Mouse (Mus musculus) left cerebral cortex, postnatal 36 days (tissue): ENCODE measurements around the gene 4930579F01Rik. TPM values are rescaled to one million over a fixed set of nuclear protein-coding genes. Genes with fewer than 3 reads are reported as not detected.
A peak's percentile ranks its signal among the peaks of the same experiment; 100 is the strongest.
"Not testable (repeated sequence)": the region's sequence is repeated elsewhere in the genome, so short reads cannot be mapped to it uniquely, and the experiment has no call there.

ENCODE experiments used
- DNase-seq, 2 experiments: peaks; one replicate each; pipeline ENCODE4 v3.0.0; 2021 to 2022; ENCODE audit warnings: low spot score in 2 of 2, mixed read lengths in 1 of 2
- intact Hi-C: fragments of 180-260 bp; cut with DNase I; formaldehyde crosslinking; loops from one replicate; pipeline ENCODE4 v1.15.1; 2025
- total RNA-seq, 2 experiments: library from RNA; stranded (reverse); gene quantifications; 2 replicates each; pipeline ENCODE4 v1.2.3; 2021

4930579F01Rik gene
- total RNA-seq, 2 experiments from 2014 or later = not detected

DNA sequence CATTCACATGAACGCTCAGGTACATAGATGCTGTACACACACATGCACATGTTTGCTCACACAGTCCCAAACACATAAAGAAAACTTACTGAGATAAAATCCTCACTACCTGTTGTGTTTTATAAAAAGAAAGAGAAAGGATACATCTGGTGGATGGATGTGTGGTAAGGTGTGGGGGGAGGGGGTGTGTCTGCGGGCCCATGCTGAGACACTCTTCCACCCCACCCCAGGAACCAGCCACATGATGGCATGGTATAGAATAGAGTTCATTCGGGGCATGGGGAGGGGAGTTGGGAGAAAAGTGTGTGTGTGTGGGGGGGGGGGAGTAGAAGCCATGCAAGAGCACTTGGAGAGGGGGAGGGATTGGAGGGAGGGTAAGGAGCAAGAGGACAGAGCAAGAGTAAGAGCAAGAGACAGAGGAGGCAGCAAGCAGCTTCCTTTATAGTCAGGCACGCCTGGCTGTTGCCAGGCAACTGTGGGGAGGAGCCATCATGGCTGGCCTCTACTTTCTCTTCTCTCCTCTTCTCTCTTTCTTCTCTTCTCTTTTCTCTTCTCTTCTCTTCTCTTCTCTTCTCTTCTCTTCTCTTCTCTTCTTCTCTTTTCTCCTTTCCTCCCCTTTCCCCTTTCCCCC lies 31.0 kb downstream of the 4930579F01Rik start:
- intact Hi-C loops = no loop called here
- no peak for DNase-seq

DNA sequence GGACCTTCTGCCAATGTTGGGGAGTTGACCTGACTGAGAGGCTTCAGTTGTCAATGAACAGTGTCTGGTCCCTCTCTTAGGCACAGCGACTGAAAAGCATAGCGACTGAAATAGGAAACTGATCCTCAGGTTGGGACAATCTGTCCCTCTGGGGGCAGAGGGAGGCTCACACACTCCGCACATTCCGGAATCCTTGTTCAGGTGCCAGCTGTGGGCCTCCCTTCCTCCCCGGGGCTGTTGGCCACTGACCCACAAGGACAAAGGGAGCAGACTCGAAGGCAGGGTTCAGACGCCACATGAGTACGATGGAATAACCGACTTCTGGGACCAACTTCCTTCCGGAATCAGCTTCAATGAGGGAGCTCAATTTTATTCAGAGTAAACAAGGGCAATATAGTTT lies 32.0 kb downstream of the 4930579F01Rik start:
- DNase-seq = no peak
- intact Hi-C loops = no loop called here

DNA sequence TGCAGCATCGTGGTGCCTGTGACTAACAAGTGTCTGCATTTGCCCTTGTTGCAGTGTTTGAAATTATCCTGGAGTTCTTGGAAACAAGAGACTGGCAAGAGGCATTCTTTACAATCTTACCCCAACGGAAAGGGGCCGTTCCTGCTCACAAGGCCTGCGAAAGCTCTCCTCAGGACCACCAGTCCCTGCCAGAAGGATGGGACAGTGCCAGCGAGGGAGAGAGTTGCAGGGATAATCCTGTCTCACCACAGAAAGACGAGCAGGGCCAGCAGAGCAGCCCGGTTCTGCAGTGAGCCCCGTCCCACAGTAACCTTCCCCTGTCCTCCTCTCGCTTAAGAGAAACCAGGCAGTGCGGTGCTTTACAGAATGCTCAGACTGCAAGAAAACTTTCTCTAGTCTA lies 37.0 kb downstream of the 4930579F01Rik start:
- no peak for DNase-seq

DNA sequence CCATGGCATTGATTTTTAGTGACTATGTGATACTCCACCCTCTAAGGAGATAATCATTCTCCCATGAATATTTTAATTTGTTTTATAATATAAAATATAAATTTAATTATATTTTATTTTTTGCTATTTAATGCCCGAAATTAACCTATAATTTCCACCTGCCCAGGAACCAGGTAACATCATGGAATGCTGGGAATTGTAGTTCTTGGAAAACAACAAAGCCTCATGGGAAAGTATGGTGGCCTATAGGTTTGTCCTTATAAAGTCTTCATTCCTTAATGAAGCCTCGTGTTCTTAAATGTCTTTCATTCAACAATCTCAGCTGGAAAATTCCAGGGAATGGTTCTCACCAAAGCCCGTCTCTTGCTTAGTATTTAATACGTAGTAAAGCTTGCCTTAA lies 38.6 kb downstream of the 4930579F01Rik start:
- intact Hi-C loops = no loop called here
- no peak for DNase-seq

More for the DNA sequence above, 37.0 kb downstream of the 4930579F01Rik start:
- intact Hi-C loops = no loop called here

DNA sequence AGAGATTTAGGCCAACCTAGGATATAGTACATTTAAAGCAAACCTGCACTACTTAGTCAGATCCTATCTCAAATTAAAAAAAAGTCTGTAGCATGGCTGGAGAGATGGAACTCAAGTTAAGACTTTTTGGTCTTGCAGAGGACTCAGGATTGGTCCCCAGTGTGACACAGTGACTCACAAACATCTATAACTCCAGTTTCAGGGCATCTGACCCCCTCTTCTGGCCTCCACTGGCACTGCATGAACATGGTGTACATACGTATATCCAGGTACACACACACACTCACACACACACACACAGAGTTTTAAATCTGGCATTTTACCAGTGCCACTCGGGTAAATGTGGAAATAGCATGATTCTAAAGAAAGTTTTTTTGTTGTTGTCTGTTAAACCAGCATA lies 44.8 kb downstream of the 4930579F01Rik start:
- intact Hi-C loops = no loop called here
- no peak for DNase-seq

DNA sequence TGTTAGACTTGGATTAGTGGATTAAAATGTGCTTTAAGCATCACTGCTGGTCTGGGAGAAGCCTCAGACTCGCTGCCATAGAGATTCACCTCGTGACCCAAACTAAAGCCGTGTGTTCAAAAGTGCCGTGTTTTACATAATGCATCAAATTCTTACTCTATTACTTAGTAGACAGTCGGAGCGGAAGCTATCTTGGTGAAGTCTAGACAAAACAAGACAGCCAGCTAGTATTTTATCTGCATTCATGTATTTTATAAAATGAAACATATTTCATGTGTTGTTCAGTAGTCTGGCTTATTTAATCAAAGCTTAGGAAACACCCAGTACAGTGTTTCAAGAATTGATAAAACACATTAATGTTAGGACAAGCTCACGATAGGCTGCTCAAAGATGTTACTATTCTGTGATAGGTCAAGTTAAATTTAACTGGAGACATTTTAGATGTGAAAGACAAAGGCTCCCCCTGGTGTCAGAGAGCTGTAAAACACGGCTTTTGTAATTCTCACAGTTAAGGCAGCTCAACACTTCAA lies 48.9 kb downstream of the 4930579F01Rik start, which contains the start of gene Mttp:
Mttp (minus strand) TSS at position 327 of the 530 bp plus-strand sequence.
- peak; percentile 40 to 73 for DNase-seq
- intact Hi-C loops = loop anchor here (1.0 to 5.0 kb wide), 5 partner anchors 62 to 279 kb away; partner anchors contain the start of gene Lamtor3

DNA sequence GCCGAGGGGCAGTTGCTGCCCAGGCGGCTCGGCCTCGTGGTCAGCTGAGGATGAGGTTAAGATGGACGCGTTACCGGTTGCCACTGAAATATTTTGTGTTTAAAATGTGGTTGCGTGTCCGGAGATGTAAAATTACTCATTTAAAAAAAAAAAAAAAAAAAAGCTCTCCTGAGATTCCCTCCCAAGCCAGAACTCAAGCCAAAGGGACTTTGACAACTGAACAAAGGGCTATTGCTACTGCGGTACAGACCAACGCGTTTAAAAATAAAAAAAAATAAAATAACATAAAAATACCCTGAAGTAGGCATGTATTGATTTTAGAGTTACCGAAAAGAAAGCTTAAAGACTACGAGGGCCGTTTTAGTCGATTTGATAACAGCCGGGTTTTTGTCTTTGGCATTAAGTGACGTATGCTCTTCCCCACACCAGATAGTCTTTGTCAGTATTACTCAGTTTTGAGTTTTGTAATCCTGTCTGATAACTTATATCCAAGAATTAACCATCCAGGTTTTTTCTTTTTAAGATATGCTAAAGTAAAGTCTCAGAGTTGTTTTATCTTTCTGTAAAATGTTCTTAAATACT lies 49.5 kb downstream of the 4930579F01Rik start:
- no peak for DNase-seq
- intact Hi-C loops = loop anchor here (1.0 to 5.0 kb wide), 5 partner anchors 62 to 279 kb away; partner anchors contain the start of gene Lamtor3

DNA sequence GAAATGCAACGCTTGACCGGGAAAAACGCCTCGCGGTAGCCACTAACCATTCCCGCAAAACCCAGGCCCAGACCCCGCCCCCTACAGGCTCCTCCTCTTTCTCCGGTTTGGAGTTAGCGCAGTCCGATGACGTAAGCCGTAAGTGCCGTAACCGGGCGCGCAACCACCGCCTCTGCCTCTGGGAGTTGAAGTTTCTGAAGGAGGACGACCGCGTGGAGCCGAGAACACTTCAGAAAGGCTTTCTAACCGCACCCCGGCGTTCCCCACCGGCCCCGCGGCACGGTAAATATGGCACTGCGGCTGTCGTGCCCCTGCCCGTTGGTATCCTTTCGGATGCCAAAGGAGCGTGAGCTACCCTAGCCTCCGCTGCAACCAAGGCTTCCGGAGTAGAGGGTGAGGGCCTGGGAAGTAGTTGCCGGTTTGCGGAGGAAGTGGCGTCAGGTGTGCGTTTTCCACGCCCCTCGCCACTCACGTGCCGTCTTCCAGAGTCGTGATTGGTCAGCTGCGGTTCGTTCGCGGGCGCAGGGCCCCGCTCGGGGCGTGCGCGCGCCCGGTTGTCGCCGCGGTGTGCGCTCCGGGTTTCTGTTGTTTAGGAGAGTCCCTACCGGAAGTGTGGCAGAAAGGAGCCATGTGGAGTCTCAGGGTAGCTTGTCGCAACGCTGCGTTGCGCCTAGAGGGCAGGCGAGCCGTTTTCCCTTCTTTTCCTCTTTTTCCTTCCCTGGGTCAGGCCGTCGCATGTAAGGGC lies 50.1 kb downstream of the 4930579F01Rik start, which contains the start of gene Trmt10a:
Trmt10a (plus strand) TSS at position 134 of the 745 bp plus-strand sequence.
- intact Hi-C loops = loop anchor here (1.0 to 5.0 kb wide), 6 partner anchors 61 to 365 kb away; partner anchors contain the start of gene Lamtor3
- DNase-seq = peak; percentile 98 to 99

DNA sequence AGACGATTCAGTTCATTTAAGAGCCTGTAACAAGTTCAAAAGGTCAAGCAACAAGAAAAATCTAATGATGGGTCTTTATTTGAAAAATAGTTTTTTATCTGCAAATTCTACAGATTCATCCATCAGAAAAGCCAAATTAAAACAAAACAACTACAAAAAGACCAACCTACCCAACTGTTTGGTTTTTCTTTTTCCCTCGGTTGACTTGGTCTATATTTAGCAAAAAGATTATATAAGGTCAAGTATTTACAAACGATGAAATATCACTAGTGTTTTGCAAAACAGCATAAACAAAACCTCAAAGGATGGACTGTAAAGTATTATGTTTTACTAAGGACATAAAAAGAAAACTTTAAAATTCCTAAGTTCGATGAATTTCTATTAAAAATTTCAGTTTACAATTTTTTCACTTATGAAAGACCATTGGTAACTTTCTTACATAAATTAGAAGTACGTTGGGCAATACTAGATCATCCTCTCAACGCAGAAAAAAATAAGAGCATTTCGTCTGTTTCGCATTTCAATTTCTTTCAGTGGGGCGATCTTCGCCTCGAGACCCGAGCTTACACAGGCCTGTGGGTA lies 50.8 kb downstream of the 4930579F01Rik start:
- DNase-seq = no peak
- intact Hi-C loops = loop anchor here (1.0 to 5.0 kb wide), 4 partner anchors 61 to 365 kb away; partner anchors contain the start of gene Lamtor3

DNA sequence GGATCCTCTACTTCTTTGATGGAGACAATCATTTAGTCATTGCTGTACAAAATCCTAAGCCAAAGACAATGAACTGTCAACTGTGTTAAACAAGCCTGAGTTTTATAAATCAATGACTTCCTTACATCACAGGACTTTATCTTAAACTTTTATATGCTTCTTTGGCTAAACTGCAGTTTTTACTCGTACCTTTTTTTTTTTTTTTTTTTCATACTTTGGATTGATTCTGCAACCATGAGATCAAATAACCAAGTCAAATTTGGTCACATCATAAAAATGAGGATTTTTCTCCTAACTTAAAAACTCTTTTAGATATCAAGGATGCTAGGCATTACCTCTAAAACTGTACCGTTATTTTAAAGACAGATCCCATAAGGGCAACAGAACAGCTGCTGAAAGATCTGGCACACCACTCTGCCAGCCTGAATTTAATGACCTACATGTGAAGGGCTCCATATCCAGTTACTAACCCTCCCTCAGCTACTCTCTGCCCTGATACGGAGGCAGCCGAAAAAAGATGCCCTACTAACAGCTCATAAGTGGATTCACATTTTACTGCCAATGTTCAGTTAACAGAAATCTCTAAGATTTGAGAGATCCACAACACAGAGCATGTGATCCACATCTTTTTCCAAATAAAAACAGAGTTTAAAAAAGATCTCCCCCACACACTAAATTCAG lies 51.4 kb downstream of the 4930579F01Rik start:
- intact Hi-C loops = loop anchor here (5.0 kb wide), 3 partner anchors 60 to 225 kb away; partner anchors contain the start of gene Lamtor3
- DNase-seq = no peak

DNA sequence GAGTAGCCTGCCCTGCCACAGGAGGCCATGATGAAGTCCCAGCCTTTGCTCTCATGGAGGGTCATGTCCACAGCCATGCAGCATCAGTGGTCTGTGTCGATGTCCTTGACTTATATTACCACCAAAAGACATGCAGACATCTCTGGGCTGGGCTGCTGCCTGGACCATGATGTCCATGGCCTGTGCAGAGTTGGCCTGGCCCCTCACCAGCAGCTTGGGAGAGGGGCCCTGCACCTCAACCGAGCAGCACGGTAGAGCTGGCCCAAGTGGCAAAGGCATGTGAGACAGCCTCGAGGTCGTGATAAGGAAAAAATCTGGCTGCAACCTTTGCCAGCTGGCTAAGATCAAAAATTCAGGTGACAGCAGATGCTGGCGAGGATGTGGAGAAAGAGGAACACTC lies 54.0 kb downstream of the 4930579F01Rik start:
- DNase-seq = no peak
- intact Hi-C loops = loop anchor here (5.0 kb wide), 3 partner anchors 57 to 222 kb away; partner anchors contain the start of gene Lamtor3

DNA sequence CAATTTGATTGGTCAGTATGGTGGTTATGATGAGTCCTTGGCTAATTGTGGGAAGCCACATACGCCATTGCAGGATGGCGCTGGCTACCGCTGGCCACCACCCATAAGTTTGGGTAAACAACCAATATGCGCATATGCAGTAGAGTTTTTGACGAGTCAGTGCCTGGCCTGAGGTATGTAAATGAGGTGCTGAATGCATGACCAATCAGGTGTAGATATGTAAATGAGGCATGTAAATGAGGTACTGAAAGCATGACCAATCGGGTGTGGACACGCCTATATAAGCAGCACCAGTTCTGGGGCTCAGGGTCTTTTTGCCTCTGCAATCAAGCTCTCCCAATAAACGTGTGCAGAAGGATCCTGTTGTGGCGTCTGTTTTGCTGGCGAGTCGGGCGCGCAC lies 55.5 kb downstream of the 4930579F01Rik start:
- DNase-seq, intact Hi-C loops: not testable (repeated sequence)

DNA sequence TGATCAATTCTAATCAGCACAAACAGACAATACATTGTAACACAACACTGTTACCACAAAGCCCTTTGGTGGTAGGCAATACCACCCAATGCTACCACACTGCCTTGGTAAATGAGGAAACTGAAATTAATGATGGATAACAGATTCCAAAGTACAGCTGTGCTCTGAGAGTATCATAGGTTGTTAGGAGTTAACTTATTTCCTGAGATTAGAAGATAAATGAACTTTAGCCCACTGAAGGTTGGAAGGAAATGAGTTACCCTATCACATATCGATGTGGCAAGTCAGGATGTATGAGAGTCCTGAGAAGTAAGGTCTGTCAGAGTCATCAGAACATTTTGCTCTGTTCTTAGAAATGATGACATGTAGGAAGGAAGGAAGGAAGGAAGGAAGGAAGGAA lies 59.1 kb downstream of the 4930579F01Rik start:
- intact Hi-C loops = no loop called here
- no peak for DNase-seq

DNA sequence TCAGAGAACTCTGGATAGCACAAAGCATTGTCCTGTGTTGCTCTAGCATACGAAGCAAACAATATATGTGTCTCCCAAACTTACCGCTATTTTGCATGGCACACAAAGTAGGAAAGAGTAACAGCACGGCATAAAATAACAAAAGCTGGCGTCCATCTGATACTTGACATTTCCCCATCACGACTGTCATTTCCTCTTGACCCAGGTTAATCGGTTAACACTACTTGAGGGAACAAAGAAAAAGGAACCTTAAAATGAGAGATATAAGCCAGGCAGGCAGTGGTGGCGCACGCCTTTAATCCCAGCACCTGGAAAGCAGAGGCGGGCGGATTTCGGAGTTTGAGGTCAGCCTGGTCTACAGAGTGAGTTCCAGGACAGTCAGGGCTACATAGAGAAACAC lies 59.7 kb downstream of the 4930579F01Rik start:
- intact Hi-C loops = no loop called here
- no peak for DNase-seq

DNA sequence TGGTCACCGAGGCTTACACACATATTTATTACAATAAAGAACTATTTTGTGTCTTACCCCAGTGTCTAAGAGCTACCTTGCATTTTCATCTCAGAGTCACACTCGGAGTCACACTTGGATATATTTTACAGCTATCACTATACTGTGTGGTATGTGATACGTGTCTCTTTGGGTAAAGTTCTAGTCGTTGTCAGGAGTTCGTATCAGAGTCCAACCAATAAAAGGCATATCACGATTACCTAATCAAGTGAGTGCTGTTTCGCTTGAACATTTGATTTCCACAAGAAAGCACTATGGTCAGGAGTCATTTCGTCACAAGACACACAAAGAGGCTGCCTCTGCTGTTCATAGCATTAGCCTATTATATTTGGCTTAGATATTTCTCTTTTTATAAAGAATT lies 60.2 kb downstream of the 4930579F01Rik start:
- DNase-seq = no peak
- intact Hi-C loops = no loop called here

DNA sequence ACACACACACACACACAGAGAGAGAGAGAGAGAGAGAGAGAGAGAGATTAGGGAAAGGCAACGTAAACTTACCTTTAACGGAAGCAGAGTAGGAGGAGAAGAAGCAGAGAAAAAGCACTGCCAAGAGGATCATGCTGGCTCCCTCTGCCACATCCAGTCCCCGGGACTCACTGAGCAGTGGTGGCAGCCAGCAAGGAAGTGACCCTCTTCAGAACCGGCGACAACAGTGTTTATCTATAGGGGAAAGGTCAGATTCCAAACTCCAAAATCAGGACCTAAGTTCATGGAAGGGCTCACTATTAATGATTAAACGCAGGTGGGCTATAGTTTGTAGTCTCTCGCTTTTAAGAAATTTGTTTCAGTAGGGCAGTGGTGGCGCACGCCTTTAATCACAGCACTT lies 62.5 kb downstream of the 4930579F01Rik start:
- DNase-seq = no peak
- intact Hi-C loops = no loop called here

DNA sequence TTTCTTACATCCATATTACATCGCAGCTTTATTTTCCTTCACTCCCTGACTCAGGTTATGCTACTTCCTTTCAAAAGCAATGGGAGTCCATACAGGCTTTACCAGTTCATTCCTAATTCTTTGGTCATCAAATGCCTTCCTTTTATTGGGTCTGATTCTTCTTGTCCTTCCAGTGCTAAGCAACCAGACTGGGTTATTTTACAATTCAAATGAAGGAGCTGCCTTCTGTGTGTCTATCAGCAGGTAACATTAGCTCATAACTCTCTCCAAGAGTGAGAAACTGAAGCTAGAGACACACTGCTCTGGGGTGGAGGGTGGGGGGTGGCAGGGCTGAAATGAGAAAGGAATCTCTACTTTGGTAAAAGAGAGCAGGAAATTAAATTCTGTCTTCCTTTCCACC lies 62.9 kb downstream of the 4930579F01Rik start:
- intact Hi-C loops = no loop called here
- no peak for DNase-seq

DNA sequence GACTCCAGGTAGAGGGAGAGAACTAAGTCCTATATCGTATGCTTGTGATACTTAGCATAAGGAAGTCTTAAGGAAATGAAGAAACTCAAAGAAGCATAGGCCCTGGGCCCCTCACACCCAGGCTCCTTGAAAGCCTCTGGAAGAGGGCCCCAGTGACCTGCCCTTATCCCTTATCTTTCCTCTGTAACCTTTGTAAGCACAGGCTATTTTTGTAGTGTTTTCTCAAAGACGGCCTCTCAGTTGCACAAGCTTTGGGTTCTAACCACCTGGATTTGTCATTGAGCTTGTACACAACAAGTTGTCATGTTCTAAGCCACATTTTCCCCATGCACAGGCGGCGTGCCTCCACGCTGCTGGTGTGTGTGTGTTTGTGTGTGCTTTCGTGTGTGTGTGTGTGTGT lies 64.5 kb downstream of the 4930579F01Rik start:
- intact Hi-C loops = no loop called here
- no peak for DNase-seq

DNA sequence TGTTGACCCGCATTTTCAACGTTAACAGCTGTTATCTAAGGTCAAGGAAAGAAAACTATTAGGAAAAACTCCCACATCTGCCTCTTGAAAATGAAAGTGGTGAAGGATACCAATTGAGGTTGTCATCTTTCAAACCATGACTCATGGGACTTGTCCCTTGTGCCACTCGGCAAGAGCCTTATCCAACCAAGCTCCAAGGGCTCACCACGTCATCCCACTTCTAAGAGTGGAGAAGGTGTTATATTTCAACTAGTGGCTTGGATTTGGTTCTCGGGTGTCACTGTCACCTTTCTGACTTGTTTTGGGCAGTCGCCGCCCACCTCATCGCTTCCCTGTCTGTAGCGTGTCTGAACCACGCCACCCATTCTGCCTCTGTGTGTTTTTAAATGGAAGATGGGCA lies 69.8 kb downstream of the 4930579F01Rik start:
- no peak for DNase-seq
- intact Hi-C loops = no loop called here
